Mouse (Mus musculus) urinary bladder, postnatal 25 days (tissue): ENCODE data around the gene Gm47955.
A peak's percentile ranks its signal among the peaks of the same experiment; 100 is the strongest.
"Not testable (repeated sequence)": the region's sequence is repeated elsewhere in the genome, so short reads cannot be mapped to it uniquely, and the experiment has no call there.

Source experiments
- DNase-seq: peaks from one replicate; pipeline ENCODE4 v3.0.0; 2022; ENCODE audit warnings: low spot score

The Gm47955 gene

DNA sequence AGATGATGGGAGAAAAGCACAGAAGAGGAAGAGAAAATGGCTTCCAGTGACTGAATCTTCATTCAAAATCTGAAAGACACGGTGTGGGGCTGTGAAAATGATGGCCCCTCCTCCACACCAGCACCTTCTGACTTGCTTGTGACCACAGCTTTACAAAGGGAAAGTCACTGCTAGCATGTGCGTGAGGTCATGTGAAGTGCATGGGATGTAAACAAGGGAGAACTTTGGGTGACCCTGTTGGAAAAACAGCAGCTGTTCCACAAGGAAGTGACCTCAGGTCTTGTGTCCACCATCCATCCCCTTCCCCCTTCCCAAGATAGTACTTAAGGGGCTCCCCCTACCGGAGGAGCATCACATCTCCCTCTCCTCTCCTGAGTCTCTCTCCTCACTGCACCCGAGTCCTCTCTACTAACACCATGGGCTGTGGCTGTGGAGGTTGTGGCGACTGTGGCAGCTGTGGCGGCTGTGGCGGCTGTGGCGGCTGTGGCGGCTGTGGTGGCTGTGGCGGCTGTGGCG, at the start of gene Gm47955:
Gene Gm47955, plus strand, starts transcription at position 417 of the 516 bp plus-strand sequence.
- DNase-seq, result no peak

DNA sequence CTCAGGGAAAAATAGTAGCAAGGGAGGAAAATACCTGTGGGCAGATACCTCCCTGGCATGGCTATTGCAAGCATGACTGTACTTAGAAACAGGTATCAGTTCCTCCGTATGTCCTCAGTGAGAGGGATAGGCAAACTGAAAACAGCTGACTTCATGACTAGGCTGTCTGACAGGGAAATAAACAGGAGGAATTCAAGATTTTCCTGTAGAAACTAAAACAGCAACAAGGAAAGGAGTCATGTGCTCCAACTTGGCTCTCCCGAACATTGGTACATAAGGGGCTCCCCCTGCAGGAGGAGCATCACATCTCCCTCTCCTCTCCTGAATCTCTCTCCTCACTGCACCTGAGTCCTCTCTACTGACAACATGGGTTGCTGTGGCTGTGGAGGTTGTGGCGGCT, 47.1 kb upstream of the Gm47955 start, which contains the start of gene A030005L19Rik:
Gene A030005L19Rik, plus strand, starts transcription at position 301 of the 400 bp plus-strand sequence.
- no peak for DNase-seq

DNA sequence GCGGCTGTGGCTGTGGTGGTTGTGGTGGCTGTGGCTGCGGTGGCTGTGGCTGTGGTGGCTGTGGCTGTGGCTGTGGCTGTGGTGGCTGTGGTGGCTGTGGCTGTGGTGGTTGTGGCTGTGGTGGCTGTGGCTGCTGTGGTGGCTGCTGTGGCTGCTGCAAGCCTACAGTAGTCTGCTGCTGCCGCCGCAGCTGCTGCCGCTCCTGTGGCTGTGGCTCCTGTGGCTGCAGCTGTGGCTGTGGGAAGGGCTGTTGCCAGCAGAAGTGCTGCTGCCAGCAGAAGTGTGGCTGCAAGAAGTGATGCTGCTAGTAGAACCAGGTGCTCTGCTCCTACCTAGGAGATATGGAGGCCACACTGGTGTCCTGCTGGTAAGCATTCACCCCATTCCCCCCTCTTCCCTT, 46.7 kb upstream of the Gm47955 start:
- DNase-seq, result not testable (repeated sequence)

DNA sequence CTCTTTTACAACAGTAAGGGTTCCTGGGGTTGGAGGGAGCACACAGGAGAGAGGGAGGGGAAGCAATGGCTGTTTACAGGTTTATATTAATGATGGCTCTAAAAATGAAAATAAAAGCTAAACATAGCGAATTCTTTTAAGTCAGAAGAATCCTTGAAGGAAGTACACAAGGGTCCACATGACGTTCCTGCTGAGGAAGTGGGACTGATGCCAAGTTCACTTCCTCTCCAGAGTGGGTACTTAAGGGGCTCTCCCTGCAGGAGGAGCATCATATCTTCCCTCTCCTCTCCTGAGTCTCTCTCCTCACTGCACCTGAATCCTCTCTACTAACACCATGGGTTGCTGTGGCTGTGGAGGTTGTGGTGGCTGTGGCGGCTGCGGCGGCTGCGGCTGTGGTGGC, 35.4 kb upstream of the Gm47955 start, which contains the start of gene A030014E15Rik:
Gene A030014E15Rik, plus strand, starts transcription at position 268 of the 400 bp plus-strand sequence.
- no peak for DNase-seq

DNA sequence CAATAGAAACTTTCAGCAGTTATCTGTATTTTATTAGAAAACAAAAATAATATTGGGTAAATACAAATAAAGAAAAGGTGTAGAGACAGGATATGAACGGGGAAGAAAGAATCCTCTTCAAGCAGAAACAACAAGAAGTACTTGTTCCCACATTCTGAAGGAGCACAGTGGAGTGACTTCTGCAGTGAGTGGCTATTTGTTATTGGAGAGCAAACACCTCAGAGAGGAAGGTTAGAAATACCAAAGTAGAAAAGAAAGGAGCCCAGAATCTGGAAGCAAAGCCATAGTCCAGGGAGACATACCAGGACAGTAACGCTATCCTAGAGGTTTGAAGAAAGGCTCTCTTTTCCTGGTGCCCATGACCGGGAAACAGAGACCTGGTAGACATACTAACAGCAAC, 29.5 kb upstream of the Gm47955 start:
- DNase-seq, result not testable (repeated sequence)

DNA sequence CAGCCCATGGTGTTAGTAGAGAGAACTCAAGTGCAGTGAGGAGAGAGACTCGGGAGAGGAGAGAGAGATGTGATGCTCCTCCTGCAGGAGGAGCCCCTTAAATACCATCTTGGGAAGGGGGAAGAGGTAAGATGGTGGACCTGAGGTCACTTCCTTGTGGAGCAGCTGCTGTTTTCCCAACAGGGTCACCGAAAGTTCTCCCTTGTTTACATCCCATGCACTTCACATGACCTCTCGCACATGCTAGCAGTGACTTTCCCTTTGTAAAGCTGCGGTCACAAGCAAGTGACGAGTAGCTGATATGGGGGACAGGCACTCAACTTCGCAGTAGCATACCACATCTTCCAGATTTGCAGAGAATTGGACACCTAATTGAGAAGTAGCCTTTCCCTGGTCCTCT, 28.8 kb upstream of the Gm47955 start, which contains the start of gene Gm6217:
Gene Gm6217, minus strand, starts transcription at position 74 of the 400 bp plus-strand sequence.
- not testable (repeated sequence) for DNase-seq

DNA sequence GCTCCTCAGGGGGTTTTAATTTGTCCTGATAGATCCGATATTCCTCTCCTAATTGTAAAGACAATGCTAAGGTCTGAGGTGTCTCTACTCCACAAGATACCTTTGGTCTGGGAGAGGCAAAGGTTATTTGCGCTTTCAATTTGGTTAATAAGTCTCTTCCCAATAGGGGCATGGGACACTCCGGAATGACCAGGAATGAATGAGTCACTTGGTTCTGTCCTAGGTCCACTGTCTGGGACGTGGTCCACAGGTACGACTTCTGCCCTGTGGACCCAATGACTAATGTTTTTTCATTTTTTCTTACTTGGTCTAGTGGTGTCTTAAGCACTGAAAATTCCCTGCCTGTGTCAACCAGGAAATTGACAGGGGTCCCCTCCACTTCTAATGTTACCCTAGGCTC, 21.4 kb upstream of the Gm47955 start:
- no peak for DNase-seq

DNA sequence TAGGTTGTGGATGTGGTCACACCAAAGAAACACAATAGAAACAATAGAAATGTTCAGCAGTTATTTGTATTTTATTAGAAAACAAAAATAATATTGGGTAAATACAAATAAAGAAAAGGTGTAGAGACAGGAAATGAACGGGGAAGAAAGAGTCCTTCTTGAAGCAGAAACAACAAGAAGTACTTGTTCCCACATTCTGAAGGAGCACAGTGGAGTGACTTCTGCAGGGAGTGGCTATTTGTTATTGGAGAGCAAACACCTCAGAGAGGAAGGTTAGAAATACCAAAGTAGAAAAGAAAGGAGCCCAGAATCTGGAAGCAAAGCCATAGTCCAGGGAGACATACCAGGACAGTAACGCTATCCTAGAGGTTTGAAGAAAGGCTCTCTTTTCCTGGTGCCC, 17.6 kb upstream of the Gm47955 start:
- DNase-seq, result not testable (repeated sequence)

DNA sequence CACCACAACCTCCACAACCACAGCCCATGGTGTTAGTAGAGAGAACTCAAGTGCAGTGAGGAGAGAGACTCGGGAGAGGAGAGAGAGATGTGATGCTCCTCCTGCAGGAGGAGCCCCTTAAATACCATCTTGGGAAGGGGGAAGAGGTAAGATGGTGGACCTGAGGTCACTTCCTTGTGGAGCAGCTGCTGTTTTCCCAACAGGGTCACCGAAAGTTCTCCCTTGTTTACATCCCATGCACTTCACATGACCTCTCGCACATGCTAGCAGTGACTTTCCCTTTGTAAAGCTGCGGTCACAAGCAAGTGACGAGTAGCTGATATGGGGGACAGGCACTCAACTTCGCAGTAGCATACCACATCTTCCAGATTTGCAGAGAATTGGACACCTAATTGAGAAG, 16.8 kb upstream of the Gm47955 start, which contains the start of gene A030003K21Rik:
Gene A030003K21Rik, minus strand, starts transcription at position 94 of the 400 bp plus-strand sequence.
- DNase-seq, result not testable (repeated sequence)

DNA sequence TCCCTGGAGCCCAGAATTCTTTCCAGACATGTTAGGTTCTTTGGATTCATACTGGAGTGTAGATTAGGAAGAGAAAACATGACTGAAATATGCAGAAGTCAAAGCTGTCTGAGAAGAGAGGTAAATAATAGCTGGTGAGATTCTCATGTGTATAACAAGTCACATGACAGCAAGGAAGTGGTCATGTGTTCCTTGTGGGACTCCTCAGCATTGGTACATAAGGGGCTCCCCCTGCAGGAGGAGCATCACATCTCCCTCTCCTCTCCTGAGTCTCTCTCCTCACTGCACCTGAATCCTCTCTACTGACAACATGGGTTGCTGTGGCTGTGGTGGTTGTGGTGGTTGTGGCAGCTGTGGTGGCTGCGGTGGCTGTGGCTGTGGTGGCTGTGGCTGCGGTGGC, 14.1 kb upstream of the Gm47955 start:
- not testable (repeated sequence) for DNase-seq

DNA sequence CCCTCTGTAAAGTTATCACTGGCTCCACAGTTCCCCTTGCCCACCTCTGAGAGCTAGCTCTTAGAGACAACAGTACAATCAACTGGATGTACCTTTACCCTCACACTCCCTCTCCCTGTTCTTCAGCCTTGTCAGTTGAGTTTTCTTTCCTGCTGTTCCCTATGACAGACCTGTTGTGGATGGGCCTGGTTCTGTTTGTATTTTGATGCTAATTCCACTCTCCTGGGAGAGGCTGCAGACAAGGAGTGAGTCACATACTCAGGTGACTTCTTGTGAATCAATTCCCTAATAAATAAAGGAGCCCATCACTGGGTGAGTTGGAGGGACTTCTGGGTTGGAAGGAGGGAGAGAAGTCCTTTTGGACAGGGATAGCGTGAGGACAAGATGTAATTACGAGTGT, 11.5 kb upstream of the Gm47955 start:
- no peak for DNase-seq

DNA sequence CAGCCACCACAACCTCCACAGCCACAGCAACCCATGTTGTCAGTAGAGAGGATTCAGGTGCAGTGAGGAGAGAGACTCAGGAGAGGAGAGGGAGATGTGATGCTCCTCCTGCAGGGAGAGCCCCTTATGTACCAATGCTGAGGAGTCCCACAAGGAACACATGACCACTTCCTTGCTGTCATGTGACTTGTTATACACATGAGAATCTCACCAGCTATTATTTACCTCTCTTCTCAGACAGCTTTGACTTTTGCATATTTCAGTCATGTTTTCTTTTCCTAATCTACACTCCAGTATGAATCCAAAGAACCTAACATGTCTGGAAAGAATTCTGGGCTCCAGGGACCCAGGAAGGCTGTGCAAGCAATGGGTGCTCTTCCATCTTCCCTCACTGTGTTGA, 4.2 kb upstream of the Gm47955 start, which contains the start of gene Gm7544:
Gene Gm7544, minus strand, starts transcription at position 101 of the 400 bp plus-strand sequence.
- not testable (repeated sequence) for DNase-seq

DNA sequence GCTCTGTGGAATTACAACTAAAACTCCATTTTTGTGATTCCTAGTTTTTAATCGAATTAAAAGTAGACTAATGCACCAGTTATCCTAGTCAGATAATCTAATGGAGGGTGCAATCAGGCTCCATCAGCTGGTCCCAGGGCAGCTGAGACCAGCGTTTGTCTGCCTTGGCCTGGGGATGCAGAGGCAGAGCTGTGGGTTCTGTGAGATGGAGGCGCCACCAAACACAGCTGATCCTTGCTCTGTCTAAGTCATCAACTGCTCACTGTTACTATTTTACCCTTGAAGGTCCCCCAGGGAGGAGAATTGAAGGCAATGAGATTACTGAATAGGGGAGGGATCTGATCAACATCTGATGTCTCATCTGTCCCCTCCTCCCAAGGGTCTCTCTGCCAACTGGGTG, 6.3 kb downstream of the Gm47955 start:
- DNase-seq, result no peak

DNA sequence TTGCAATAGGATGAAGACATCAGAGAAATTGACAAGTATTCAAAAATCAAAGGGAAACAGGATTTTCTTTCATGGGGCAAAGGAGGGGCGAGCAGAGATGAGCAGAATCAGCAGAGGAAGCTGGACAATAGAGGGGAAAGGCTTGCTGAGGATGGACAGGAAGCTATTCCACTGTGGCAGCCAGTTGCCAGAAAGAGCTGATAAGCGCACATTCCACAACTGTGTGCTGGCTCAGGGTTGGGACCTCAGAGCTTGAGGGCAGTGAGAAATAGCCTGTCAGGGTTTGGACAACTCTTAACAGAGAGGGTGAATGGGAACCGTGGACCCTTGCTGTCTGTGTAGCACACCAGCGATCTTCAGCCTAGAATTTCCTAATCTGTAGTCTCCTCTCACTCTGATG, 12.0 kb downstream of the Gm47955 start:
- DNase-seq, result no peak

DNA sequence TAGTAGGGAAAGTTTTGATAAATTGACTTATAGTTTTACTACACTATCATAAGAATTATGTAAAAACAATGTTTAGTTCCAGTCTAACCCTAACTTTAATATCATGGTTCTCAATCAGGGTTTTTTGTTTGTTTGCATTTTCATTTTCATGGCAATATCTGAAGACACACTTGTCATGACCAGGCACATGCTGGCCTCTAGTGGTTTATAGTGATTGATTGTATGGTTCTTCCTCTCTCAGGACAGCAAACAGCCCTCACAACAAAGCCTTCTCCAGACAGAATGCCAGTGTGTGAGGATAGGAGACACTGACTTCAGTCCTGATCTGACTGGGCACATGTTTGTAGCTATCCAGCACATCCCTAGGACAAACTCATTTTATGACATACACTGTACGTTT, 13.2 kb downstream of the Gm47955 start:
- DNase-seq, result no peak

DNA sequence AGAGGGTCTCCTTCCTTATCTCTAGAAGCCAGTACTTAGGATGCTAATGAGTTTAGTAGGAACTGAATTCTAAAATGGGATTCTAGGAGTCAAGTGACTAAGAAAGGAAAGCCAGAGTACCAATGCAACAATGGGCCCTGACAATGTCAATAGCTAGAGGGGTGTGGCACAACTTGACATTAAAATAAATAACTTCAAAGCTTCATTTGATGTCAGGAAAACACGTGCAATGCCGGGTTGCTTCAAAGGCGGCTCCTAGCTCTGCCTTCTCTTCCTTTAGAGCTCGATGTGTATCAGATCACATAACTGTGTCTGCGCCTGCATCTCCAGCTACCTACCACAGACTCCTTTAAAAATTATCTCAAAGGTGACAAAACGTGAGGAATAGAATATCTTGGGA, 13.8 kb downstream of the Gm47955 start:
- no peak for DNase-seq

DNA sequence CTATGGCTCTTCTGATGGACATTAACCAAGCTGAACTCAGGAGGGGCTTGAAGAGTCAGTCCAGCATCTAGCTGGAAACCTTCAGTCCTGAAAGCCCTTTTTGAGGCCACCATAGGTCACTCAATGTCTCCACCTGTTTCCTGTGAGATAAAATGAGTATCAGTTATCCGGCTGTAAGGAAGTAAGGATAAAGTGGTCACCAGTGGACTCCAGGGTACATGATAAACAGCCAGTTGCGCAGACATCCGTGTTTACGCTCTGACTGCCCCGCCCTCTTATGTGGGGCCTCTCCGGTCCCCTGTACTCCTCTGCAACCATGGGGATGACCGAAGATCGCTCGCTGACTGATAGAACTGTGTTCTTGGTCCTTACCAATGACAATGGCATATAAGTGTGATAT, 14.3 kb downstream of the Gm47955 start:
- no peak for DNase-seq

DNA sequence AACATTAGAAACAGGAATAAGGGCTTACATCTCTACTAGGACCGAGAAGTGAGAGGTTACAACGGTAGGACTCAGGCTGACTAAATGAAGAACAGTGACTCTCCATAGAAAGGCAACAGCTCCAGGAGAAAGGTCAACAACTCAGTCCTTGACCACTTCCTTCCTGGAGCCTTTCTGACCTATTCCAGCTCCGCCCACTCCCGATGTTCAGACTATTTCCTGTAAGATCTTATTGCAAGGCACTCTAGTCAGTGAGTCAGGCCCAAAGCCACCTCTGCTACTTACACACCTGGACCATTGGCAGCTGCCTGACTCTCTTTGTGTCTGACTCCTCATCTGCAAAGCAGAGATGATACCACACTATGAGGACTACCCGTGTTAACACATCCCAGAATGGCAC, 15.7 kb downstream of the Gm47955 start:
- DNase-seq, result no peak

DNA sequence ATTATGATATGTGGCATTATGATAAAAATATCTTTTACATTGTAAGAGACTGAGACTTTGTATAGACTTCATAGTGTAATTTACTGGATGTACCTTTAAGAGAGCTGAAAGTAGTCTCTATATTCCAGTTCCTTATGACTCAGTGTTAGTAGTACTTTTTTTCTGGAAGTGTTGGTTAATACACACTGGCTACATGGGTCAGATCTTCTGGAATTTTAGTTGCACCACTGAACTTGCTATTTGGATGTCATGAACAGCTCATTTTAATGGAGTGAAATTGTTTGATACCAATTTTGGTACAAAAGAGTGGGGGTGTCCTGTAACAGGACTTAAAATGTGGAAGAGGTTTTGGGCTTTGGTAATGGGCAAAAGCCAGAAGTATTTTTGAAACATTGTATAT, 17.8 kb downstream of the Gm47955 start:
- DNase-seq, result no peak

DNA sequence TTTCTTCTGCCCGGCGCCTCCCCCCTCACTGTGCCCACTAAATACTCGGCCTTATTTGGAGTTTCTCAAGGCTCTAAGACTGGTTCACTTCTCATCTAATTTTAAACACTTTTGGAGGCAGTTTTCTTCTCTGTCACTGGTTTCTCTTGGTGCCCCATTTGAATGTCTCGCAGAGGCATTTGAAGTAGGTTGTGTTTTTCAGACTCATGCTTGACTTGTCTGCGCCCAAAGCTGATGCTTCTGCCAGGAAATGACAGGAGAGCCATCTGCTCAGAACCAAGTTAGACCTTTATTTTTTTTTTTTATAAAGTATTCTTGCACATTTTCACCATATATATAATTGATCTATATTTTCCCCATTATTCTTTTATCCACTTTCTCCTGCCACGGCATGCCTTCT, 26.7 kb downstream of the Gm47955 start:
- no peak for DNase-seq

DNA sequence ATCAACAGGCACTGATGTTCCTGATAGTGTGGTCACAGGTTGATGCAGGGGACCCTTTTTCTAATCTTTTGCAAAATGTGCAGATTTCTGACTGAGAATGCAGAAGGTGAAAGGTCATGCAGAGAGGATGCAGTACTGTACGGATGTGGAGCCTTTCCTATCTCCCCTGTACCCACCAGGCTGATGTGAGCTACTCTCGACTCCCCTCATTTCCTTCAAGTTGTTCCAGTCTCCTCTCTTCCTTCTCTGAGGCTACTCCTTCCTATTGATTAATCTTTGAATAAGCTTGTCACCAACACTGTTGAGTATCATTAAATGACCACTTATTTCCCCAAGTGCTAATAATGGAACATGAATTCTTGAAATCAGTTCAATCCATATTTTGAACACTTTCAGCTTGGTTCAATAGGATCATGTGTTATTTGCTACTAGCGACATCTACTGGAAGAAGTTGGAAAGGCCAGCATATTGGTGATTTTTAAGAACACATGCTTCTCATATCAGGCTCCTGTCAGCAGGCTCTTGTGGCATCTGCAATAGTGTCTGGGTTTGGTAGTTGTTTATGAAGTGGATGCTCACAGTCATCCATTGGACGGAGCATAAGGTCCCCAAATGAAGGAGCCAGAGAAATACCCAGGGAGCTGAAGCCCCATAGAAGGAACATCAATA, 27.6 kb downstream of the Gm47955 start:
- DNase-seq, result peak; percentile 28

DNA sequence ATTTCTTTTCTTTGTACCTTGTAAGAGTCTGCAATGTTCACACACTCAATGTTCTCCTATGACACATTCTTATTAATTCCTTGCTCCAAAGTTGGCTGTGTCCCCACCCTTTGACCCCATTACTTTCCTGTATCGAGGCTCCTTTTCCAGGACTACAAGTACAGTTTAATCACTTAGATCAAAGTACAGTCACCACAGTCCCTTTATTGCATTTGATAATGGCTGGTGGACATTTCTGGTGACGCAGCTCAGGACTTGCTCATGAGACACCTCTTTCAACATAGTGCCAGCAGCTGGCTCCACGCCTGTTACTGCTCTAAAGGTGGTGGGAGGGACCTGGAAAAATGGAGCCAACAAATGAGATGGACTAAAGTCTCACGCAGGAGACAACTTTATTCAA, 31.0 kb downstream of the Gm47955 start:
- no peak for DNase-seq

DNA sequence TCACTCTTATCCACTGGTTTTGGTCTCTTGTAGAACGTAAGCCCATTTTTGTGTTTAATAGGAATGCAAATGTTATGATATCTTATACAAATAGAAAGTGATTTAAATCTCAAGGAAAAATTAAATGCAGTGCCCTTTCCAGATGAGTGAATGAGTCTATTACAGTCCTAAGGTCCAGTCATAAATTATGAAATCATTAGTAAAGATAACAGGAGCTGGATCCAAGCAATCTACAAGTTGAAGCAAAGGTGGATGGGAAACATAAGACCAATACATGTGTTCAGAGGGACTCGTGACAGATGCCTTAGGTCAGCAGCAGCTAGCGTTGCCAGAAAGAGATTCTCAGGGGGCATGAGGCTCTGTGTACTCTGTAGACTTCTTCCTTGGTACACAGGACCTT, 31.5 kb downstream of the Gm47955 start:
- no peak for DNase-seq

DNA sequence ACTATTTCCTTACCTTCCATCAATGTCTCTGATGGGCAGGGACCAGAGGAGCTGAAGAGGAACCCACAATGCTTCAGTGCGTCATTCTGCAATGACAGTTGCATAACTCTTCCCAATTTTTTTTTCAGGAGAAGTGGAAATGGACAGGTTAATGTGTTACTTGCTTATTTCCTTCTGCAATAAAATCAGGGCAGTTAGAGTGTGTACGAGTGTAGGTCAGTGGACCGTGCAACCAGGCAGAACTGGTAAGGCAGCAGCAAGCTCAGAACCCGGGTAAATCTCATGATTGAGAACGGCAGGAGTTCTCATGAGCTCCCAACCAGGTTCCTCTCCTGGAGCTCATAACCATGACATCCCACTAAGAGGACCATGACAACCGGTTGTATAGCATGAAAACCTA, 32.0 kb downstream of the Gm47955 start:
- DNase-seq, result no peak
